Mouse (Mus musculus) kidney, postnatal 0 days (tissue): ENCODE measurements around the gene Plekhm3. TPM values are rescaled to one million over a fixed set of nuclear protein-coding genes. Genes with fewer than 3 reads are reported as not detected.

Experiments used
- ATAC-seq: fragments of 200-750 bp; cut with Nextera tagmentation; replicated peaks from 2 replicates; pipeline ENCODE4 v1.8.0; 2017; ENCODE audit warnings: low read depth, moderate number of reproducible peaks, moderate TSS enrichment, moderate library complexity; ENCODE audit not compliant: low FRiP score
- DNase-seq: peaks from one replicate; pipeline ENCODE4 v3.0.0-alpha.2; 2016; ENCODE audit warnings: low spot score
- H3K27ac ChIP-seq: fragments of 300-500 bp; sonication (generic); 2 replicates; pipeline ENCODE4 v1.5.1; 2014; ENCODE audit warnings: mild to moderate bottlenecking
- H3K27me3 ChIP-seq: fragments of 300-500 bp; sonication (generic); 2 replicates; pipeline ENCODE4 v1.6.1; 2014; ENCODE audit warnings: low read length, mixed read lengths; ENCODE audit not compliant: insufficient read depth
- H3K36me3 ChIP-seq: fragments of 300-500 bp; sonication (generic); 2 replicates; pipeline ENCODE4 v1.6.1; 2014; ENCODE audit warnings: low read length, mixed read lengths; ENCODE audit not compliant: insufficient read depth
- H3K4me1 ChIP-seq: fragments of 300-500 bp; sonication (generic); replicated peaks from 2 replicates; pipeline ENCODE4 v1.6.1; 2014; ENCODE audit warnings: antibody characterized with exemption, low read length, mixed read lengths; ENCODE audit not compliant: insufficient read depth
- H3K4me2 ChIP-seq: fragments of 300-500 bp; sonication (generic); 2 replicates; pipeline ENCODE4 v1.6.1; 2014; ENCODE audit warnings: mild to moderate bottlenecking, low read length, moderate library complexity, mixed read lengths
- H3K4me3 ChIP-seq: fragments of 300-500 bp; sonication (generic); replicated peaks from 2 replicates; pipeline ENCODE4 v1.5.1; 2014; ENCODE audit warnings: low read depth, low read length
- H3K9ac ChIP-seq: fragments of 300-500 bp; sonication (generic); 2 replicates; pipeline ENCODE4 v1.6.1; 2014; ENCODE audit warnings: low read depth, low read length
- H3K9me3 ChIP-seq: fragments of 300-500 bp; sonication (generic); replicated peaks from 2 replicates; pipeline ENCODE4 v1.6.1; 2016; ENCODE audit warnings: low read length, inconsistent platforms, mixed read lengths
- CTCF ChIP-seq: IDR thresholded peaks from 2 replicates; pipeline ENCODE4 v1.5.1; 2016; ENCODE audit warnings: antibody characterized with exemption, low read depth, mild to moderate bottlenecking, moderate library complexity
- WGBS: fragments of 180-500 bp; shearing (Covaris S2); extraction: QIAGEN DNeasy Blood & Tissue Kit; methylation state at CpG from one replicate; pipeline ENCODE4 v1.1.7; 2014; 5-methylcytosine and 5-hydroxymethylcytosine counted together
- polyA plus RNA-seq: library from polyadenylated mRNA; unstranded; fragments of >200 nt; fragmentation: Nextera tagmentation; extraction: Ambion mirVana; gene quantifications from 2 replicates; pipeline ENCODE4 v1.2.1, GENCODE M21; 2015

Plekhm3 gene
- polyA plus RNA-seq, 1 experiment from 2014 or later: 4.0 TPM

- H3K4me3 ChIP-seq: no peak overlapping the region
- WGBS: 68% methylated on average over 2 of the region's 2 CpGs
- no peaks in the 10 kb centered on the region for H3K4me1 ChIP-seq
- DNase-seq: no peak
- no peaks in the 10 kb centered on the region for H3K9me3 ChIP-seq
- H3K27me3 ChIP-seq: no peaks in the 10 kb centered on the region
- H3K27ac ChIP-seq: no peak overlapping the region
- ATAC-seq: no peak
- no peak overlapping the region for H3K4me2 ChIP-seq
- H3K9ac ChIP-seq: no peak overlapping the region
- TF ChIP-seq CTCF: no peak
- no peaks in the 10 kb centered on the region; the same call in 1 of the 2 replicates for H3K36me3 ChIP-seq
Measured at GRCm38 (mm10) chr1:64887502-64888203, 69.0 kb downstream of the Plekhm3 start.

GRCm38 (mm10) chr1:64886718-64887117, 69.9 kb downstream of the Plekhm3 start:
- no peaks in the 10 kb centered on the region for H3K9me3 ChIP-seq
- ATAC-seq: no peak
- no peak for DNase-seq
- no peaks in the 10 kb centered on the region for H3K27me3 ChIP-seq
- no peaks in the 10 kb centered on the region; the same call in 1 of the 2 replicates for H3K36me3 ChIP-seq
- no peak overlapping the region for H3K27ac ChIP-seq
- H3K4me1 ChIP-seq: no peaks in the 10 kb centered on the region
- no peak for TF ChIP-seq CTCF
- H3K4me2 ChIP-seq: no peak overlapping the region
- H3K9ac ChIP-seq: no peak overlapping the region
- WGBS: 90% methylated on average over 6 of the region's 6 CpGs
- no peak overlapping the region for H3K4me3 ChIP-seq

- Histone ChIP-seq H3K4me2 (no peak overlapping the region), H3K9ac (no peak overlapping the region), H3K36me3 (no peaks in the 10 kb centered on the region; the same call in 1 of the 2 replicates), H3K4me3 (no peak overlapping the region), H3K27me3 (no peaks in the 10 kb centered on the region), H3K4me1 (no peaks in the 10 kb centered on the region), H3K9me3 (no peaks in the 10 kb centered on the region), H3K27ac (no peak overlapping the region)
- DNase-seq: no peak
- 71% methylated on average over 3 of the region's 3 CpGs for WGBS
- ATAC-seq: no peak
- TF ChIP-seq CTCF: no peak
Measured at GRCm38 (mm10) chr1:64885328-64885727, 71.3 kb downstream of the Plekhm3 start.

GRCm38 (mm10) chr1:64884007-64884406, 72.6 kb downstream of the Plekhm3 start:
- Histone ChIP-seq H3K4me3 (no peak overlapping the region), H3K36me3 (no peaks in the 10 kb centered on the region; the same call in 1 of the 2 replicates), H3K4me2 (no peak overlapping the region), H3K9ac (no peak overlapping the region), H3K27ac (no peak overlapping the region), H3K27me3 (no peaks in the 10 kb centered on the region), H3K9me3 (no peaks in the 10 kb centered on the region), H3K4me1 (no peaks in the 10 kb centered on the region)
- TF ChIP-seq CTCF: no peak
- DNase-seq: no peak
- WGBS: 52% methylated on average over 6 of the region's 6 CpGs
- no peak for ATAC-seq

- Histone ChIP-seq H3K27me3 (no peaks in the 10 kb centered on the region), H3K9ac (no peak overlapping the region), H3K4me3 (no peak overlapping the region), H3K9me3 (no peaks in the 10 kb centered on the region), H3K4me2 (no peak overlapping the region), H3K4me1 (no peaks in the 10 kb centered on the region), H3K27ac (no peak overlapping the region), H3K36me3 (no peaks in the 10 kb centered on the region; the same call in 1 of the 2 replicates)
- ATAC-seq (no peak), DNase-seq (no peak)
- 82% methylated on average over 3 of the region's 3 CpGs for WGBS
- no peak for TF ChIP-seq CTCF
Measured at GRCm38 (mm10) chr1:64880613-64881012, 76.0 kb downstream of the Plekhm3 start.

GRCm38 (mm10) chr1:64878795-64879240, 77.8 kb downstream of the Plekhm3 start:
- no peak overlapping the region for H3K4me2 ChIP-seq
- WGBS: 33% methylated on average over 12 of the region's 12 CpGs
- DNase-seq: peak; percentile 68
- no peaks in the 10 kb centered on the region for H3K27me3 ChIP-seq
- H3K4me1 ChIP-seq: no peaks in the 10 kb centered on the region
- ATAC-seq: no peak
- H3K36me3 ChIP-seq: no peaks in the 10 kb centered on the region; the same call in 1 of the 2 replicates
- no peak overlapping the region for H3K4me3 ChIP-seq
- no peak for TF ChIP-seq CTCF
- no peak overlapping the region for H3K9ac ChIP-seq
- H3K9me3 ChIP-seq: no peaks in the 10 kb centered on the region
- no peak overlapping the region for H3K27ac ChIP-seq

GRCm38 (mm10) chr1:64876276-64876675, 80.3 kb downstream of the Plekhm3 start:
- H3K9ac ChIP-seq: no peak overlapping the region
- H3K27ac ChIP-seq: no peak overlapping the region
- DNase-seq: peak; percentile 61
- no peak for TF ChIP-seq CTCF
- 50% methylated on average over 3 of the region's 3 CpGs for WGBS
- H3K4me2 ChIP-seq: no peak overlapping the region
- no peaks in the 10 kb centered on the region for H3K9me3 ChIP-seq
- H3K4me1 ChIP-seq: no peaks in the 10 kb centered on the region
- no peak overlapping the region for H3K4me3 ChIP-seq
- ATAC-seq: no peak
- no peaks in the 10 kb centered on the region for H3K27me3 ChIP-seq
- no peaks in the 10 kb centered on the region for H3K36me3 ChIP-seq
